Mouse (Mus musculus): ENCODE data around the gene Zfp263.

Gene Zfp263

DNA sequence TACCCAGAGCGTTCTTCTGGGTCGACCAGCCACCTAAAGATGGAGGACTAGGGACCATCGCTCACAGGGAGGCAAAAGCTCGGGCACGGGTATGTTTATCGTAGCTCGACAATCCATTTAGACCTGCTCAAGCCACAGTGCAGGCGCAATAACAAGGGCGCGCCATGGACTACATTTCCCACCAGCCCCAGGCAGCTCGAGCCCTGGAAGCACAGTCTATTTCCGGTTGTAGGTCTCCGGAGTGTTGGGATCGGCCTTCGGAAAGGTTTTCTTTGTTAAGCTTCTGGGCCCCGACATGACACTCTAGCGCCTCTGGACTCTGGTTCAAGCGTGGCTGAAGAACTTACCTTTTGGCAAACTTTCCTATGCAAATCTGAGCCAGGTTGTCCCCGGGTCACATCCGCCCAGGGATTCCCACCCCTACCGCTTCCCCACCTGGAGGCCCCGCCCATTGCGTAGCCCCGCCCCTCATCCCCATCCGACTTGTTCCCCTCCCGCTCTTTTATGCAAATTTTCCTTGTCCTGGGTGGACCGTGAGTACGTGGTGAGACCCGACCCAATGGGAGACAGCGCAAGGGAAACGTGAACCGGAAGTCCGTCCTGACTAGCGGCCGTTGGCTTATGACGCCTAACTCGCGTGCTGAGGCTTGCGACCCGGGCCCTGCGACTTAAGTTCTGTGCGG, at the start of gene Zfp263:
Gene Zfp263 (plus strand): TSS at position 591 of the 683 bp plus-strand sequence.
- peak; percentile 88 to 93 for DNase-seq (ENCODE audit: low spot score in 2 of 2)

DNA sequence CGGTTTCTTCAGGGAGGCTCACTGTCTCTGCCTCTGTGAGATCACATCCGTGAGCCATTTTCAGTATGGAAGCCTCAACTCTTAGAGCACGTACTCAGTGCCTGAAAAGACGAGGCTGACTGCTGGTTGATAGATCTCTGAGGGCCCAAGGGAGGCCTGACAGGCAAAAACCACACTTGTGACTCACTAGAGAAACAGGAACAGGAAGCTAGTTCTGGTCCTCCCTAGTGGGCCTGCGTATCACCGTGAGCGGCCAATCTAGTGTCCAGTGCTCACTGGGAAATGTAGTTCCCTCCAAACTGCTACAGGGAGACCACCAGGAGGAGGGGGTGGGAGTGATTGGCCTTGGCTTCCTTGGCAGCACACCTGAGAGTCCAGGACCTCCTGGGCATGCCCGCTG, 44.6 kb upstream of the Zfp263 start:
- DNase-seq (ENCODE audit: low spot score in 2 of 2): no peak

DNA sequence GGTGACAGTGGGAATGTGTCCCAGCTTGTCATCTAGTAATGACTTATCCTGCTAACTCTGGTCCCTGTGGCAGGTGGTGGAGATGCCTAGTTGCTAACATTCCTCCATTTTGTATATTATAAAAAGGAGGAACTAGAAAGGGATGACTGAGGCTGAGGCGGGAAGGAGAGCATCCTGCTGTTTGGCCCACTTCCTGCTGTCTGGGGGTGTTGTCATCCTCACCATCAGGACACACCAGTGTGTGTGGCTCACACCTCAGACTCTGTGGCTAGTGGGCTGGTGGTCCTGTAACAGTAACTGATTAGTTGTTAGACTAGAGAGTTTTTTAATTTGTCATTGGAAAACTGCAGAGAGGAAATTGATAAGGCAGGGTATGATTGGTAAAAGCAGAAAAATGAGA, 43.0 kb upstream of the Zfp263 start:
- DNase-seq (ENCODE audit: low spot score in 2 of 2): no peak

- DNase-seq (ENCODE audit: low spot score in 2 of 2): no peak
These were observed 37.2 kb upstream of the Zfp263 start for GRCm38 (mm10) chr16:3706680-3707079.

DNA sequence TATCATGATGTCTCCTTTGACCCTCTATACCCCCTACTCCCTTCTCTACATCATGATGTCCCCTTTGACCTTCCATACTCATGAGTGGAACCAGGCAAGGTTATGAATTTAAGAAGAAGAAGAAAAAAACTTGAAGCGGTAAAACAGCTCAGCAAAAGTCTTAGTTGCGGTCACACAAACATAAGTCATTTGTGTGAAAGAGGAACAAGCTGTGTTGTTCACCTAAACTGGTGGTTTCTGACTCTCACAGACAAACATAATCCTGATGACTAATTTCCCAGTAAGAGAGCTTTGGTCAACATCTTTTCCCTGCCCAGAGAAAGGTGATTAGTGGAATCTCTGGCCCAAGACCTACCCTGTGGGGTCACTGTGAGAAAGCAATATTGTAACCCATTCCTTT, 29.2 kb upstream of the Zfp263 start:
- no peak for DNase-seq (ENCODE audit: low spot score in 2 of 2)

- DNase-seq (ENCODE audit: low spot score in 2 of 2): no peak
These were observed 25.9 kb upstream of the Zfp263 start, which contains the start of gene Mefv for GRCm38 (mm10) chr16:3717980-3718379. Mefv (minus strand) TSS chr16:3718097.

- DNase-seq (ENCODE audit: low spot score in 2 of 2): no peak
These were observed 20.7 kb upstream of the Zfp263 start for GRCm38 (mm10) chr16:3723231-3723630.

GRCm38 (mm10) chr16:3727980-3728720, 15.7 kb upstream of the Zfp263 start:
- DNase-seq (ENCODE audit: low spot score in 2 of 2): no peak

GRCm38 (mm10) chr16:3732612-3733011, 11.3 kb upstream of the Zfp263 start:
- DNase-seq (ENCODE audit: low spot score in 2 of 2): no peak

GRCm38 (mm10) chr16:3733198-3733732, 10.6 kb upstream of the Zfp263 start:
- no peak for DNase-seq (ENCODE audit: low spot score in 2 of 2)

DNA sequence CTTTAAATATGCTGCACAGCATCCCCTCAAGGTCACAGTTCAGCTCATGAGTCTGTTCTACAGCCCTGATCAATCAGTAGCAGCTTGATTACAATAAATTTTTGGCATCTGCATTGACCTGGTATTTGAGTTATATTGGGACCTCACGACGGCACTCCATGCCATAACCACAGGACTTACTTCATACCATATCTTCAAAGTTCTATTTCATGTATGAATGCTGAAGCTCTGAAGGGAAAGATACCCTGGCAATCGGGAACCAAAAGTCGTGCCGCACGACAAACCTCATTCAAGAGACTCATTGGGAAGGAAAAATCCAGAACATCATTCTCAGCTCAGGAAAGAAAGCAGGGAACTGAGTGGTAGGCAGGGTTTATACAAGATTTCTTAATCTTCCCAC, 1.4 kb upstream of the Zfp263 start:
- no peak for DNase-seq (ENCODE audit: low spot score in 2 of 2)

GRCm38 (mm10) chr16:3744186-3744700, 350 bp downstream of the Zfp263 start:
- DNase-seq (ENCODE audit: low spot score in 2 of 2): no peak

DNA sequence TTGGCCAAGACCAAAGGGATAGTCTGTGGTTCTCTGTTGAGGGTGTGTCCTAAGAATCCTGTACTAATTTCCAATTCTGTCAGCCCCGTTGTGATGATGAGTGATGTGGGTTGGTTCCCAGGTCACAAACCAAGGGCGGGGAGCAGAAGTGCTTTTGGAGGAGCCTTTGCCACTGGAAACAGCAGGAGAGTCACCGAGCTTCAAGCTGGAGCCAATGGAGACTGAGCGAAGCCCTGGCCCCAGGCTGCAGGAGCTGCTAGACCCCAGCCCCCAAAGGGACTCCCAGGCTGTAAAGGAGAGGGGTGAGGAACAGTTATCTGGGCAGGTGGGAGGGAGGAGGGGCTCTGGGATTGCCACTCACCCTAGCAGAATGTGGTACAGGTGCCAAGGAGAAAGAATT, 1.8 kb downstream of the Zfp263 start:
- DNase-seq (ENCODE audit: low spot score in 2 of 2): no peak

- DNase-seq (ENCODE audit: low spot score in 2 of 2): no peak
These were observed 5.1 kb downstream of the Zfp263 start for GRCm38 (mm10) chr16:3748976-3749375.

GRCm38 (mm10) chr16:3771603-3772002, 27.7 kb downstream of the Zfp263 start:
- DNase-seq (ENCODE audit: low spot score in 2 of 2): no peak

- DNase-seq (ENCODE audit: low spot score in 2 of 2): no peak
These were observed 32.5 kb downstream of the Zfp263 start for GRCm38 (mm10) chr16:3776365-3776764.

- no peak for DNase-seq (ENCODE audit: low spot score in 2 of 2)
These were observed 34.1 kb downstream of the Zfp263 start for GRCm38 (mm10) chr16:3777986-3778385.

DNA sequence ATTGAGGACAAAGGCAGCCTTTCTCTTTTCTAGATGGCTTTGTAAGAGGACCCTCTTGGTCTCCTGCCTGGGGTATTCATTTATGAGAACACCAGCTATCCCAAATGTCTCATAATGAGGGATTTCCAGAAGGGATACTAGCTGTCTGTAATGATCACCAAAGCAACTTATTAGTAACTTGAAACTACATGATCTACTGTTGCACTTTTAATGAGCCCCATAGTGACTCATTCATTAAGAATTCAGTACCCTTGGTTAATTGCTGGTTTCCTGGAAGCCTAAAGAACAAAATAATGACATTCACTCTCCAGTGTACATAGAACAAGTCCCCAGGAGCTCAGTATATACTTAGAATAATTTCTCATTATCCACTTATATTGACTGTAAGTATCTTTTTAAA, 37.3 kb downstream of the Zfp263 start:
- DNase-seq (ENCODE audit: low spot score in 2 of 2): no peak

- DNase-seq (ENCODE audit: low spot score in 2 of 2): no peak
These were observed 44.5 kb downstream of the Zfp263 start for GRCm38 (mm10) chr16:3788394-3788793.

Measured in frontal cortex, postnatal 14 days (tissue).